Mouse (Mus musculus) stomach, postnatal 0 days (tissue): ENCODE data around the gene Tacc3. TPM values are rescaled to one million over a fixed set of nuclear protein-coding genes. Genes with fewer than 3 reads are reported as not detected.

Experiments used
- ATAC-seq: fragments of 200-750 bp; cut with Nextera tagmentation; 2 replicates; pipeline ENCODE4 v1.8.0; 2017; ENCODE audit not compliant: low FRiP score, low TSS enrichment
- DNase-seq: peaks from one replicate; pipeline ENCODE4 v3.0.0-alpha.2; 2016; ENCODE audit warnings: low spot score
- H3K27ac ChIP-seq: fragments of 300-500 bp; sonication (generic); replicated peaks from 2 replicates; pipeline ENCODE4 v1.5.1; 2014; ENCODE audit warnings: mild to moderate bottlenecking, control low read depth
- H3K27me3 ChIP-seq: fragments of 300-500 bp; sonication (generic); 2 replicates; pipeline ENCODE4 v1.6.1; 2014; ENCODE audit warnings: low read length; ENCODE audit not compliant: control insufficient read depth, insufficient read depth
- H3K36me3 ChIP-seq: fragments of 300-500 bp; sonication (generic); 2 replicates; pipeline ENCODE4 v1.6.1; 2014; ENCODE audit warnings: low read length, mixed read lengths; ENCODE audit not compliant: control insufficient read depth, insufficient read depth
- H3K4me1 ChIP-seq: fragments of 300-500 bp; sonication (generic); replicated peaks from 2 replicates; pipeline ENCODE4 v1.6.1; 2014; ENCODE audit warnings: antibody characterized with exemption; ENCODE audit not compliant: control insufficient read depth, insufficient read depth
- H3K4me2 ChIP-seq: fragments of 300-500 bp; sonication (generic); replicated peaks from 2 replicates; pipeline ENCODE4 v1.6.1; 2014; ENCODE audit warnings: low read depth, mild to moderate bottlenecking, control low read depth, moderate library complexity
- H3K4me3 ChIP-seq: fragments of 300-500 bp; sonication (generic); 2 replicates; pipeline ENCODE4 v1.5.1; 2014; ENCODE audit warnings: low read depth, low read length, control low read depth
- H3K9ac ChIP-seq: fragments of 300-500 bp; sonication (generic); 2 replicates; pipeline ENCODE4 v1.6.1; 2014; ENCODE audit warnings: mild to moderate bottlenecking, low read length, control low read depth, mixed read lengths
- H3K9me3 ChIP-seq: fragments of 300-500 bp; sonication (generic); 2 replicates; pipeline ENCODE4 v1.6.1; 2016; ENCODE audit warnings: low read length; ENCODE audit not compliant: control insufficient read depth
- CTCF ChIP-seq: IDR thresholded peaks from 2 replicates; pipeline ENCODE4 v1.5.1; 2016; ENCODE audit warnings: antibody characterized with exemption, low read depth, mild to moderate bottlenecking, moderate library complexity
- EP300 ChIP-seq: optimal IDR thresholded peaks from 2 replicates; pipeline ENCODE3; 2016; ENCODE audit warnings: antibody characterized with exemption
- WGBS: fragments of 180-500 bp; shearing (Covaris S2); extraction: QIAGEN DNeasy Blood & Tissue Kit; methylation state at CpG from one replicate; pipeline ENCODE4 v1.1.7; 2014; 5-methylcytosine and 5-hydroxymethylcytosine counted together
- polyA plus RNA-seq: library from polyadenylated mRNA; unstranded; fragments of >200 nt; fragmentation: Nextera tagmentation; extraction: Ambion mirVana; gene quantifications from 2 replicates; pipeline ENCODE4 v1.2.1, GENCODE M21; 2015

Gene Tacc3
- polyA plus RNA-seq, 1 experiment from 2014 or later = 44.0 TPM

DNA sequence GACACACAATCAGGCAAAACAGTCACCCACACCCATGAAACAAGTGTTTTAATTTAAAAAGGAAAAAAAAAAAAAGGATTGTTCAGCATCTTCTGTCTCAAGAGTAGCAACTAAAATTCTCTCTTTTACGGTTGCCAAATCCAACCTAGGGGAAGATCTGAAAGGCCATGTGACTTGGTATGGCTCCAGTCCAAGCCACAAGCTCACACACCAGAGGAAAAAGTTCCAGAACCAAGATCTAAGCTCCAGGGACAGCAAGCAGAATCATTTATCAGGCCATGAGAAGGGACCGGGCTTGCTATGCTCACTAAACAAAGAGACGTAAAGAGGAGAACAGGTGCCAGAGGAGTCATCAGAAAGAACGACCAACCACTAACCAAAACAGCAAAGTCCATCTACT, 30.0 kb upstream of the Tacc3 start:
- Histone ChIP-seq H3K36me3 (no peaks in the 10 kb centered on the region), H3K9me3 (no peaks in the 10 kb centered on the region), H3K4me1 (peaks cover 5% of the 10 kb centered on the region; the same call in 1 of the 2 replicates), H3K27ac (no peak overlapping the region), H3K4me3 (peak overlapping the region; percentile 79), H3K4me2 (peak overlapping the region; percentile 86), H3K27me3 (no peaks in the 10 kb centered on the region), H3K9ac (0 out of 2 replicates have a peak overlapping the region, but pooled peaks have one; percentile 27)
- no peak for TF ChIP-seq CTCF
- no peak for TF ChIP-seq EP300
- DNase-seq = no peak
- 13% methylated on average over 4 of the region's 4 CpGs for WGBS
- ATAC-seq = no peak

DNA sequence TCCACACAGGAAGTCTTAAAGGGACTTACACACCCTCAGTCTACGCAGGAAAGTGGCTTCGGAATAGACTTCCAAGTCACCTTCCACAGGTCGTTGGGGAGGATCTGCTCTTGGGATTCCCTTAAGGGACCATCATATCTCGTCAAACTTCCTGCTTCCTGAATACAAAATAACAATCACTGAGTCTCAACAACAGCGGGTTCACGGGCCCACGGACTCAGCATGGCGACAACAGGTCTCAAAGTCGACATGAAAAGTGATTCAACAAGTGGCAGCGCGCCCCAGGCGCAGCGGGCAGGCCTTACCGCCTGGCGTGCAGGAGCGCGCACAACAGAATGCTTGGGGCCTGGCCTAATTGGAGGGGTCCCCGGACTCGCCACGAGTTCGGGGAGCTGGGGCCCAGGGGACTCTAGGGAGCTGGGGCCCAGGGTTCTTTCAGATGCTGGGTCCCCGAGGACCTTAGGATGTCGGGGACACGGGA, 29.1 kb upstream of the Tacc3 start:
- DNase-seq (peak; percentile 70), ATAC-seq (peak; percentile 16)
- Histone ChIP-seq H3K27ac (peak overlapping the region; percentile 95), H3K9me3 (no peaks in the 10 kb centered on the region), H3K27me3 (no peaks in the 10 kb centered on the region), H3K9ac (peak overlapping the region; percentile 80), H3K4me1 (peaks cover 5% of the 10 kb centered on the region; the same call in 1 of the 2 replicates), H3K4me3 (peak overlapping the region; percentile 79), H3K36me3 (no peaks in the 10 kb centered on the region), H3K4me2 (peak overlapping the region; percentile 86)
- no peak for TF ChIP-seq CTCF
- TF ChIP-seq EP300 = no peak
- under 1% methylated on average over 24 of the region's 24 CpGs for WGBS

DNA sequence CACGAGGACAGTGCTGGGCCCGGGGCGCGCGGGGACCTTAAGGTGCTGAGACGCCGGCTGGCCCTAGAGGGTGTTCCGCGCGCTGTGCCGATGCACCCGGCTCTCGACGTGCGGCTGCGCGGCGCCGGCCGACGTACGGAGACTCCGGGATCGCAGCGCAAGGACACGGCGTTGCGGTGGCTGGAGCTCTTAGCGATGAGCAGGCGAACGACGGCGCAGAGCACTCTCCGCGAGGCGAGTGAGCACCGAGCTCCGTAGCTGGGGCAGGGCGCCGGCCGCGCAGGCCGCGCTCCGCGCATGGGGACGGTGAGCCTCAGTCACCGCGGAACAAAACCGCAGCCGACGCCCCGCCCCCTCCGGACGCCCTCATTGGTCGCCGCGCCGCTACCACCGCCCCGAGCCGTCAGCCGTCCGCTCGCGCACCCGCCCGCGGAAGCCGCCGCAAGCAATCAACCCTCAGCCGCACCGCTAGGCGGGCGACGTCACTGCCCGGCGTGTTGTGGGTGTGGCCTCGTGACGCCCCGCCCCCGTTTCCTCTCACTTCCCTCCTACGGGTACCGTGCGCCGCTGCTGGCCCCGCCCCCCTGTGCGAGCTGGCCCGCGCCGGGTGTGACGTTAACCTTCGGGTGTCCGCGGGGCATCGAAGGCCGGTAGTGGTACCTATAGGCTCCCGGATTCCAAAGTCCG, 28.5 kb upstream of the Tacc3 start, which contains the start of the genes Fam53a and Gm9903:
Gene Fam53a, minus strand, starts transcription at position 335 of the 687 bp plus-strand sequence.
Gene Gm9903, plus strand, starts transcription at position 625 of the 687 bp plus-strand sequence.
- H3K9me3 ChIP-seq = no peaks in the 10 kb centered on the region
- no peaks in the 10 kb centered on the region for H3K27me3 ChIP-seq
- ATAC-seq = peak; percentile 98
- peak within 1 kb of the TSS; percentile 86 for H3K4me2 ChIP-seq
- H3K4me1 ChIP-seq = peaks cover 5% of the 10 kb centered on the region; the same call in 1 of the 2 replicates
- H3K9ac ChIP-seq = peak within 1 kb of the TSS; percentile 80
- TF ChIP-seq CTCF (peak; percentile 24; the same call in 1 of the 2 replicates), EP300 (no peak)
- under 1% methylated on average over 89 of the region's 99 CpGs for WGBS
- H3K36me3 ChIP-seq = no peaks in the 10 kb centered on the region
- peak within 1 kb of the TSS; percentile 95 for H3K27ac ChIP-seq
- DNase-seq = peak; percentile 100
- peak within 1 kb of the TSS; percentile 79 for H3K4me3 ChIP-seq

DNA sequence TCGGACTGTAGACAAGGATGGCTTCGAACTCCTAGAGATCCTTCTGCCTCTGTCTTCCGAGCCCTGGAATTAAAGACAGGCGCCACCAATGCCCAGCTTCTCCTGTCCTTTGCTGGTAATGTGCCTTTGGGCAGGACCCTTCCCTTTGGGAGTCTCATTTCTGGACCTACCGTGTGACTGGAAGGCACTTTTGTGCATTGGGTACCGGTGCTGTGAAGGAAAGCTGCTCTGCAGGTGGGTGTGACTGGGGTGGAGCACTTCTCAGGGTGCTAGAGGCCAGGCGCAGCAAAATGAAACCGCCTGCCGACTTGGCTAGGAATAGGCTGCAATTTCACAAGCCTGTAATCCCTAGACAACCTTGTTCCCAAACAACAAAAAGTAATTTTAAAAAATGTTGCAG, 27.9 kb upstream of the Tacc3 start:
- ATAC-seq = peak; percentile 48
- peak; percentile 66 for DNase-seq
- Histone ChIP-seq H3K4me3 (peak overlapping the region; percentile 79), H3K4me1 (peaks cover 5% of the 10 kb centered on the region; the same call in 1 of the 2 replicates), H3K27ac (peak overlapping the region; percentile 88), H3K27me3 (no peaks in the 10 kb centered on the region), H3K9me3 (no peaks in the 10 kb centered on the region), H3K36me3 (no peaks in the 10 kb centered on the region), H3K4me2 (peak overlapping the region; percentile 86), H3K9ac (peak overlapping the region; percentile 61)
- TF ChIP-seq EP300 (no peak), CTCF (0 out of 2 replicates have a peak, but pooled peaks have one; percentile 5)
- 3% methylated on average over 9 of the region's 9 CpGs for WGBS

DNA sequence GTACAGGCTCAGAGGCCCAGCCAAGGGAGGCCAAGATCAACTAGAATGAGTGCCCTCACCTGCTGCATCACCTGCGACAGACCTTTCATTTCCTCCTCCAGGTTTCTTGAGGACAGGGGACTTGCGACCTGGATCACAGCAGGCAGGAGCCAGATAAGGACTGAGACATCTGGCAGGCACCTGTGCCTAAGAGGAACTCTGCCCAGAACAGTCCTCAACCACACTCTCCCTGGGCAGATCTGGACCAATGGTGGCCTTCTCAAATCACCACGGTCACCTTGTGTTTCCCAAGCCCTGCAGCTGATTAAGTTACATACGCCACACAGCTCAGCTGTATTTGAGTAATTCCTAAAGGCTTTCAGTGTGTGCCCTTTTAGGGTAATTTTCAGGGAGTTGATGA, 27.3 kb upstream of the Tacc3 start:
- ATAC-seq (peak; percentile 5; the same call in 1 of the 2 replicates), DNase-seq (peak; percentile 45)
- Histone ChIP-seq H3K27ac (peak overlapping the region; percentile 88), H3K27me3 (no peaks in the 10 kb centered on the region), H3K9ac (no peak overlapping the region), H3K4me2 (peak overlapping the region; percentile 86), H3K4me1 (peaks cover 5% of the 10 kb centered on the region; the same call in 1 of the 2 replicates), H3K4me3 (peak overlapping the region; percentile 79; the same call in 1 of the 2 replicates), H3K9me3 (no peaks in the 10 kb centered on the region), H3K36me3 (no peaks in the 10 kb centered on the region)
- TF ChIP-seq CTCF = no peak
- no peak for TF ChIP-seq EP300
- WGBS = 46% methylated on average over 4 of the region's 4 CpGs

DNA sequence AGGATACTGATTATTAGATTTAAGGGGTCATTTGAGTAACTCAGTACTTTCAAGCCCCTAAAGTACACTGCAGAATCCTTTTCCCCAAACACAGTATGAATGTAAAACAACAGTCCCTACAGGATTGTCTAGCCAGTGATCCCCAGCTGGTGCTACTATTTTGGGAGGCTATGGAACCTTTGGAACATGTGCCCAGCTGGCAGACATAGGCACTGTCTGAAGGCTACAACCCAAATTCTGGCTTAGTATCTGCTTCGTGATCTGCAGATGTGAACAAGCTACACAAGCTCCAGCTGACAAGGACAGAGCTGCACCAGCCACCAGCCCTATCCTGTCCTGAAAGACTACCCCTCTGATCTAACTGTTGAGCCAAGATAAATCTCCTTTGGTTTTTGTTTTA, 25.4 kb upstream of the Tacc3 start:
- Histone ChIP-seq H3K4me2 (no peak overlapping the region), H3K4me3 (no peak overlapping the region), H3K4me1 (peaks cover 5% of the 10 kb centered on the region; the same call in 1 of the 2 replicates), H3K9me3 (no peaks in the 10 kb centered on the region), H3K9ac (no peak overlapping the region), H3K27me3 (no peaks in the 10 kb centered on the region), H3K27ac (no peak overlapping the region), H3K36me3 (no peaks in the 10 kb centered on the region)
- TF ChIP-seq EP300 (no peak), CTCF (no peak)
- 63% methylated on average over 1 of the region's 1 CpGs for WGBS
- ATAC-seq (no peak), DNase-seq (no peak)
